Mouse (Mus musculus): Measurements from ENCODE around the gene Jam3. TPM values are rescaled to one million over a fixed set of nuclear protein-coding genes. Genes with fewer than 3 reads are reported as not detected.

The Jam3 gene
- polyA plus RNA-seq, 1 experiment from 2014 or later = 103 TPM

DNA sequence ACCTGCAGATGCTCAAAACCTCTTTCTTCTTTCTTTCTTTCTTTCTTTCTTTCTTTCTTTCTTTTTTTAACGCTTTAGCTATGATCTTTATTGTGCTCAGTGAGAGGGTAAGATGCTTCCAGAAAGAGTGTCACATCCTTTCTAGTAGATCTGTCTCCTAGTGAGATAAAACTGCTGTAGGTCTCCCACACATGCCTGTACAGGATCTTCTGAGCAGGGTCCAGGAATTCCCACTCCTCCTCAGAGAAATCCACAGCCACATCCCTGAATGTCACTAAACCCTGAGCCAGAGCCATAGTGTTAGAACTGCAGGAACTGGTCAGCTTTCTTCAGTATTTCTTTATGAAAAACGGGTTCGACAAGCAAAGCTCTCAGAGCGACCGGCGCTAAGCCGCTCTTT lies 19.8 kb downstream of the Jam3 start:
- Histone ChIP-seq H3K9ac (replicated peaks) (no peak overlapping the region), H3K27ac (no peak overlapping the region), H3K4me3 (replicated peaks) (no peak overlapping the region), H3K4me1 (replicated peaks) (0 out of 2 replicates have a peak, but pooled peaks cover 5% of the 10 kb centered on the region), H3K4me2 (replicated peaks) (no peak overlapping the region), H3K36me3 (peaks cover 9% of the 10 kb centered on the region), H3K9me3 (no peaks in the 10 kb centered on the region), H3K27me3 (no peaks in the 10 kb centered on the region)
- WGBS = 94% methylated on average over 7 of the region's 7 CpGs
- no peak for ATAC-seq

- H3K36me3 ChIP-seq = peaks cover 5% of the 10 kb centered on the region; the same call in 1 of the 2 replicates
- no peak for ATAC-seq
- no peak overlapping the region for H3K4me3 ChIP-seq (replicated peaks)
- no peak overlapping the region for H3K4me2 ChIP-seq (replicated peaks)
- H3K9me3 ChIP-seq = no peaks in the 10 kb centered on the region
- H3K27ac ChIP-seq = no peak overlapping the region
- H3K4me1 ChIP-seq (replicated peaks) = 0 out of 2 replicates have a peak, but pooled peaks cover 5% of the 10 kb centered on the region
- H3K9ac ChIP-seq (replicated peaks) = no peak overlapping the region
- WGBS = 80% methylated on average over 1 of the region's 1 CpGs
- no peaks in the 10 kb centered on the region for H3K27me3 ChIP-seq
These were observed 20.8 kb downstream of the Jam3 start for GRCm38 (mm10) chr9:27134410-27134809.

DNA sequence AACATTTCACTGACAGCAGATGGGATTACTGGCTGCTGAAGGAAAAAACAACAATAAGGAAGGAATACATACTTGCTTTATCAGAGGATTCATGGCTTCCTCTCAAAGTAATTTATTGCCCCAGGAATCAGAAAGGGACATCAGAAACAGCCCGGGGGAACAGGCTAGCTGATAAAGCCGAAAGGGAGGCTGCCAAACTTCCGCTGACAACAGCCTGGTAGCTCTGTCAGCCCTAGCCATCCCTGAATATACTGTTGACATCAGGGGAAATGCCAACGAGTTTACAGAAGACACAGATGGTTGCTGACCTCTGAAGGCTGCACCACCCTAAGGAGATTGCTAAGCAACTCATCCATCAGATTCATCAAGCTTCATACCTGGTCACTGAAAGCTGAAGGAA lies 26.6 kb downstream of the Jam3 start:
- Histone ChIP-seq H3K9ac (replicated peaks) (no peak overlapping the region), H3K4me3 (replicated peaks) (no peak overlapping the region), H3K4me1 (replicated peaks) (peaks cover 24% of the 10 kb centered on the region), H3K27ac (no peak overlapping the region), H3K36me3 (peaks cover 14% of the 10 kb centered on the region; the same call in 1 of the 2 replicates), H3K4me2 (replicated peaks) (no peak overlapping the region), H3K27me3 (no peaks in the 10 kb centered on the region), H3K9me3 (no peaks in the 10 kb centered on the region)
- ATAC-seq = no peak
- WGBS = 91% methylated on average over 4 of the region's 4 CpGs

DNA sequence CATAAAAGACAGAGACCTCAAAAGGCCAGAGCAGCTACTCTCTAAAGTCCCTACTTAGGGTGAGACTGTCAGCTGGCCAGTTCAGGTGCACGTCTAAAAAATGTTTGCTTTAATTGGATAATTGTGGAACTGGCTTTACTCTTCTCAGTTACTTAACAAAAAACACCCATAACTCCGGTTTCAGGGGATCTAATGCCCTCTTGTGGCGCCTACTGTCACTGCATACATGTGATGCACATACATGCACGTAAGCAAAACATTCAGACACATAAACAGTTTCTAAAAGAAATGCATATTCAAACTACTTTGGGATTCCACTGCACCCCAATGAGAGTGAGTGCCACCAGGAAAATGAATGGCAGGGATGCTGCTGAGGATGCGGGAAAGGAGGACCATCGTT lies 28.7 kb downstream of the Jam3 start:
- Histone ChIP-seq H3K4me1 (replicated peaks) (peaks cover 40% of the 10 kb centered on the region), H3K27ac (0 out of 2 replicates have a peak overlapping the region, but pooled peaks have one; percentile 17), H3K9ac (replicated peaks) (no peak overlapping the region), H3K36me3 (peaks cover 14% of the 10 kb centered on the region; the same call in 1 of the 2 replicates), H3K4me2 (replicated peaks) (no peak overlapping the region), H3K9me3 (no peaks in the 10 kb centered on the region), H3K27me3 (no peaks in the 10 kb centered on the region), H3K4me3 (replicated peaks) (no peak overlapping the region)
- ATAC-seq = no peak
- WGBS = 90% methylated on average over 6 of the region's 6 CpGs

DNA sequence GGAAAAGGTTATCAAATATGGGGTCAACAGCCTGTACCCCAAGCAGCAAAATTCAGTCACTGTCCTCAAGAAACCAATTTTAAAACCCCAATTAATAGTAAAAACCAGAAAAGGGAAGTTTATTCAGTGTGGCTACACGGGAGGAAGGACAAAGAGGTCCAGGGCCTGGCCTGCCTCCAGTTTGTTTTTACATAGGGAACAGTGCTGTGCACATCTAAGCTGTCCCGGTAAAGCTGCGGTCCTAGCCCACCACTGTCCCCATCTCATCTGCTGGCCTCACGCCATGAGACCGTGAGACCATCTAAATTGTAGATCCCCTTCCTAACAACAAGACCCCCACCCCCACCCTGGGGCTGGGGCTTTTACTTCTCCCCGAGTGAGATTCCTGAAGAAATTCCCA lies 29.8 kb downstream of the Jam3 start:
- Histone ChIP-seq H3K9ac (replicated peaks) (no peak overlapping the region), H3K27ac (no peak overlapping the region; the same call in 1 of the 2 replicates), H3K9me3 (no peaks in the 10 kb centered on the region), H3K4me1 (replicated peaks) (peaks cover 42% of the 10 kb centered on the region), H3K4me3 (replicated peaks) (no peak overlapping the region), H3K27me3 (no peaks in the 10 kb centered on the region), H3K36me3 (peaks cover 14% of the 10 kb centered on the region; the same call in 1 of the 2 replicates), H3K4me2 (replicated peaks) (no peak overlapping the region)
- peak; percentile 38; the same call in 1 of the 2 replicates for ATAC-seq
- 46% methylated on average over 6 of the region's 6 CpGs for WGBS

DNA sequence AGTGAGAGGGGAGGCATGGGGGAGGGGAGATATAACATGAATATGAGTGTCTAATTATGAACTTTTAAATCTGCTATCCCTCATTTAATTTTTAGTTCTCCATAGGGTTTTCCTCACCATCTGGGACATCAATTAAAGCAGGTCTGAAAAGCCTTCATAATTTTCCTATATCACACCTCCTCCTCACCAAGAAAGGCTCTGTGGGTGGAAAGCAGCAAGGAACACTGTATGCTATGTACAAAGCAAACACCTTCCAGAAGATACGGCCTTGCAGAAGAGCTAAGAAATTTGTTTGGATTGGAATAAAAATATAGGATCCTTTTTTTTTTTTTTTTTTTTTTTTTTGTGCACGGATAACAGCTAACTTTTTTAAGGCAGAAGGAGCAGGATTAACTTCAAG lies 31.3 kb downstream of the Jam3 start:
- Histone ChIP-seq H3K36me3 (peaks cover 14% of the 10 kb centered on the region; the same call in 1 of the 2 replicates), H3K4me1 (replicated peaks) (peaks cover 42% of the 10 kb centered on the region), H3K27ac (no peak overlapping the region), H3K4me3 (replicated peaks) (no peak overlapping the region), H3K9me3 (no peaks in the 10 kb centered on the region), H3K9ac (replicated peaks) (no peak overlapping the region), H3K4me2 (replicated peaks) (no peak overlapping the region), H3K27me3 (no peaks in the 10 kb centered on the region)
- no peak for ATAC-seq
- WGBS = 85% methylated on average over 2 of the region's 2 CpGs

GRCm38 (mm10) chr9:27122963-27123362 lies 32.3 kb downstream of the Jam3 start:
- H3K9me3 ChIP-seq = no peaks in the 10 kb centered on the region
- H3K9ac ChIP-seq (replicated peaks) = no peak overlapping the region
- peaks cover 42% of the 10 kb centered on the region for H3K4me1 ChIP-seq (replicated peaks)
- peaks cover 7% of the 10 kb centered on the region; the same call in 1 of the 2 replicates for H3K36me3 ChIP-seq
- H3K4me3 ChIP-seq (replicated peaks) = no peak overlapping the region
- 0 out of 2 replicates have a peak, but pooled peaks have one; percentile 10 for ATAC-seq
- H3K27ac ChIP-seq = peak overlapping the region; percentile 61
- 33% methylated on average over 4 of the region's 4 CpGs for WGBS
- no peaks in the 10 kb centered on the region for H3K27me3 ChIP-seq
- H3K4me2 ChIP-seq (replicated peaks) = no peak overlapping the region

- Histone ChIP-seq H3K36me3 (no peaks in the 10 kb centered on the region), H3K4me2 (replicated peaks) (no peak overlapping the region), H3K9me3 (no peaks in the 10 kb centered on the region), H3K4me3 (replicated peaks) (no peak overlapping the region), H3K4me1 (replicated peaks) (peaks cover 42% of the 10 kb centered on the region), H3K27me3 (no peaks in the 10 kb centered on the region), H3K27ac (no peak overlapping the region), H3K9ac (replicated peaks) (no peak overlapping the region)
- no peak for ATAC-seq
- whole genome bisulfite sequencing = 77% methylated on average over 4 of the region's 4 CpGs
These were observed 33.1 kb downstream of the Jam3 start for GRCm38 (mm10) chr9:27122076-27122475.

- Histone ChIP-seq H3K4me1 (replicated peaks) (peaks cover 42% of the 10 kb centered on the region), H3K9ac (replicated peaks) (no peak overlapping the region), H3K27ac (no peak overlapping the region), H3K4me3 (replicated peaks) (no peak overlapping the region), H3K27me3 (no peaks in the 10 kb centered on the region), H3K4me2 (replicated peaks) (no peak overlapping the region), H3K36me3 (no peaks in the 10 kb centered on the region), H3K9me3 (no peaks in the 10 kb centered on the region)
- ATAC-seq = no peak
- 91% methylated on average over 9 of the region's 9 CpGs for WGBS
These were observed 34.0 kb downstream of the Jam3 start for GRCm38 (mm10) chr9:27121254-27121653.

- no peaks in the 10 kb centered on the region for H3K27me3 ChIP-seq
- H3K9ac ChIP-seq (replicated peaks) = no peak overlapping the region
- H3K4me1 ChIP-seq (replicated peaks) = peaks cover 19% of the 10 kb centered on the region
- 93% methylated on average over 3 of the region's 3 CpGs for WGBS
- 0 out of 2 replicates have a peak, but pooled peaks cover 7% of the 10 kb centered on the region for H3K36me3 ChIP-seq
- no peak for ATAC-seq
- H3K4me3 ChIP-seq (replicated peaks) = no peak overlapping the region
- no peak overlapping the region for H3K27ac ChIP-seq
- no peaks in the 10 kb centered on the region for H3K9me3 ChIP-seq
- H3K4me2 ChIP-seq (replicated peaks) = no peak overlapping the region
These were observed 43.5 kb downstream of the Jam3 start for GRCm38 (mm10) chr9:27111756-27112155.

- Histone ChIP-seq H3K4me2 (replicated peaks) (no peak overlapping the region), H3K9ac (replicated peaks) (no peak overlapping the region), H3K36me3 (0 out of 2 replicates have a peak, but pooled peaks cover 8% of the 10 kb centered on the region), H3K27me3 (no peaks in the 10 kb centered on the region), H3K4me1 (replicated peaks) (peaks cover 19% of the 10 kb centered on the region), H3K4me3 (replicated peaks) (no peak overlapping the region), H3K27ac (no peak overlapping the region), H3K9me3 (no peaks in the 10 kb centered on the region)
- WGBS = 80% methylated on average over 5 of the region's 5 CpGs
- no peak for ATAC-seq
These were observed 44.5 kb downstream of the Jam3 start for GRCm38 (mm10) chr9:27110681-27111080.

DNA sequence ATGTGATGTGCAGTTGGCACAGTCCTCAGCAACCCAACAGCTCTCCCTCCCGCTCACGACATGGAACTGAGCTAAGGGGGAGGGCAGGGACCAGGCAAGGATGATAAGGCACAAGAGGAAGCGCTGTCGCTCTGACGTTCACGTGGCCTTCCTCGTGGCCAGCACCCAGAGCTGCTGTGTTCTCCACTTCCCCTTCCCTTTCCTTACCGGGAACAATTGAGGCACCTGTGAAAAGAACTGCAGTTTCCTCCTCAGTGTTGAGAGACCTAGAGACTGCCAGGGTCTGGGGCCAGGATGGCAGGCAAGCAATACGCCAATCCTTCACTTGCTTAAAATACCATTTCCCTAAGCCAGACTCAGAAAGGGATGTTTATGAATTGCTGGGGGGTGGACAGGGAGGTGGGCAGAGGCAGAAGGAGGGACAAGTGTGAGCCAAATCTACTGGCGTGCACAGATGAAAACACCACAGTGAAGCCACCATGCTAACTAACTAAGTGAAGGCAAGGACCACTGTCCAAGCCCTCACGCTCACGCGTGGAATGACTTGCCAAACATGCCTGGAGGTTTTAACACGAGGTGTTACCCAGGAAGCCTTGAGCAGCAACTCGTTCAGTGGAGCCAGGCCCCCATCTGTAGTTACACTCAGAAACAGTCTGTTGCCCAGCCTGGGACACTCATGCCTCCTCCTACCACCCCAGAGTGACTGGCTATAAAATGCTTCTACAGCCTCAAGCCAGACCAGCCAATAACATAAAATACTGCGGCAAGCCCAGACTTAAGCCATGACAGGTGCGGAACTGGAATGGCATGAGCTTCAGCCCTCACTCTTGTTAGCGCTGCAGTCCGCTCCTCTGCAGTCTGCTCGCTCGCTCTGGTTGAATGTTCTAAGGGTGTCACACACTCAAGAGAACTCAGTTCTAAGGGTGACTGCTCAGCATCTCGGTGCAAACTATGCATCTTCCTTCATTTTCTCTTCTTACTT lies 45.4 kb downstream of the Jam3 start:
- Histone ChIP-seq H3K9ac (replicated peaks) (no peak overlapping the region), H3K4me3 (replicated peaks) (no peak overlapping the region), H3K4me2 (replicated peaks) (no peak overlapping the region), H3K27ac (no peak overlapping the region), H3K9me3 (no peaks in the 10 kb centered on the region), H3K4me1 (replicated peaks) (peaks cover 19% of the 10 kb centered on the region), H3K27me3 (no peaks in the 10 kb centered on the region), H3K36me3 (peaks cover 17% of the 10 kb centered on the region)
- no peak for ATAC-seq
- 80% methylated on average over 22 of the region's 22 CpGs for WGBS
